Mouse (Mus musculus) kidney, adult 2 months (tissue): ENCODE data around the gene Rbfox1.

Experiments used
- CTCF ChIP-seq: fragments of 200-500 bp; conservative IDR thresholded peaks from 2 replicates; pipeline ENCODE4 v1.5.1; 2011; ENCODE audit warnings: low read depth, mild to moderate bottlenecking, control low read depth, low read length, moderate library complexity, mixed read lengths; ENCODE audit not compliant: insufficient read depth, insufficient read length
- POLR2A ChIP-seq: fragments of 200-500 bp; IDR thresholded peaks from one replicate; pipeline ENCODE4 v1.6.1; 2011; ENCODE audit warnings: low read depth, low read length, control low read depth

GRCm38 (mm10) chr16:7341186-7341585, 1456.0 kb downstream of the Rbfox1 start:
- no peak for TF ChIP-seq POLR2A
- TF ChIP-seq CTCF = no peak
